Mouse (Mus musculus) testis, postnatal 10 days (tissue): Measurements from ENCODE around the gene Xrcc4.

Source experiments
- DNase-seq: peaks from one replicate; pipeline ENCODE4 v3.0.0; 2021; ENCODE audit warnings: low spot score

The Xrcc4 gene

GRCm38 (mm10) chr13:89944354-89944753 is 145.1 kb downstream of the Xrcc4 start:
- DNase-seq, result no peak

GRCm38 (mm10) chr13:89929477-89929876 is 159.9 kb downstream of the Xrcc4 start:
- peak; percentile 38 for DNase-seq

GRCm38 (mm10) chr13:89918814-89919481 is 170.5 kb downstream of the Xrcc4 start:
- no peak for DNase-seq

GRCm38 (mm10) chr13:89914332-89914731 is 175.1 kb downstream of the Xrcc4 start:
- DNase-seq, result no peak

- DNase-seq, result no peak
These were observed 175.5 kb downstream of the Xrcc4 start for GRCm38 (mm10) chr13:89913891-89914290.

- no peak for DNase-seq
These were observed 183.3 kb downstream of the Xrcc4 start for GRCm38 (mm10) chr13:89906120-89906519.

GRCm38 (mm10) chr13:89899066-89899465 is 190.3 kb downstream of the Xrcc4 start:
- no peak for DNase-seq

- DNase-seq, result no peak
These were observed 197.3 kb downstream of the Xrcc4 start for GRCm38 (mm10) chr13:89892140-89892539.

- DNase-seq, result no peak
These were observed 199.2 kb downstream of the Xrcc4 start for GRCm38 (mm10) chr13:89890159-89890558.

- DNase-seq, result no peak
These were observed 200.3 kb downstream of the Xrcc4 start for GRCm38 (mm10) chr13:89889074-89889473.

- DNase-seq, result no peak
These were observed 205.9 kb downstream of the Xrcc4 start for GRCm38 (mm10) chr13:89883523-89883922.

- DNase-seq, result no peak
These were observed 208.1 kb downstream of the Xrcc4 start for GRCm38 (mm10) chr13:89881281-89881680.

- no peak for DNase-seq
These were observed 210.5 kb downstream of the Xrcc4 start for GRCm38 (mm10) chr13:89878832-89879468.

GRCm38 (mm10) chr13:89875499-89875898 is 213.9 kb downstream of the Xrcc4 start:
- DNase-seq, result no peak

- no peak for DNase-seq
These were observed 216.7 kb downstream of the Xrcc4 start for GRCm38 (mm10) chr13:89872725-89873124.

- no peak for DNase-seq
These were observed 235.3 kb downstream of the Xrcc4 start for GRCm38 (mm10) chr13:89854139-89854538.

- DNase-seq, result no peak
These were observed 238.7 kb downstream of the Xrcc4 start for GRCm38 (mm10) chr13:89850746-89851145.

- DNase-seq, result no peak
These were observed 239.5 kb downstream of the Xrcc4 start for GRCm38 (mm10) chr13:89849955-89850354.

- DNase-seq, result no peak
These were observed 250.8 kb downstream of the Xrcc4 start for GRCm38 (mm10) chr13:89838635-89839034.

- DNase-seq, result no peak
These were observed 254.9 kb downstream of the Xrcc4 start for GRCm38 (mm10) chr13:89834485-89834884.

GRCm38 (mm10) chr13:89833053-89833670 is 256.2 kb downstream of the Xrcc4 start:
- DNase-seq, result no peak

- DNase-seq, result no peak
These were observed 260.9 kb downstream of the Xrcc4 start for GRCm38 (mm10) chr13:89828429-89828970.

- no peak for DNase-seq
These were observed 261.6 kb downstream of the Xrcc4 start for GRCm38 (mm10) chr13:89827838-89828237.
